Mouse (Mus musculus): ENCODE results near the gene Prkce.
A peak's percentile ranks its signal among the peaks of the same experiment; 100 is the strongest.

The Prkce gene

DNA sequence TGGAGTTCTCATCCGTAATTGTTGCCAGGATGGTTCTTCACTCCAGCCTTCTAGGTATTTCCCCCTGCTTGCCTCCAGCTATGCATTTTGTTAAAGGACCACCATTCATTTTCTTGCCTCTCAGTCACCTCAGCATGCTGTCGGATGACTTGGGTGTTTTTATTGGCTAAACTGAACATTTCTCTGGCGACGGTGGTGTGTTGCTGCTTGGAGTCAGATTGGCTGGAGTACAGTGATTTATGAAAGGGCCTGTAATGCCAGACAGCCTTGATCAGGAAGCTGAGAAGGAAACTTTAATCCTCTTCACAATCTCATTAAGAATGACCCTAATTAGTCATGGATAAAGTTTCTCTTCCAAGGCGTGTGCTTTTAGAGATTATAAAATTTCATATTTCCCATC is 342.3 kb downstream of the Prkce start:
- no peak for DNase-seq (ENCODE audit: low spot score in 2 of 2)

DNA sequence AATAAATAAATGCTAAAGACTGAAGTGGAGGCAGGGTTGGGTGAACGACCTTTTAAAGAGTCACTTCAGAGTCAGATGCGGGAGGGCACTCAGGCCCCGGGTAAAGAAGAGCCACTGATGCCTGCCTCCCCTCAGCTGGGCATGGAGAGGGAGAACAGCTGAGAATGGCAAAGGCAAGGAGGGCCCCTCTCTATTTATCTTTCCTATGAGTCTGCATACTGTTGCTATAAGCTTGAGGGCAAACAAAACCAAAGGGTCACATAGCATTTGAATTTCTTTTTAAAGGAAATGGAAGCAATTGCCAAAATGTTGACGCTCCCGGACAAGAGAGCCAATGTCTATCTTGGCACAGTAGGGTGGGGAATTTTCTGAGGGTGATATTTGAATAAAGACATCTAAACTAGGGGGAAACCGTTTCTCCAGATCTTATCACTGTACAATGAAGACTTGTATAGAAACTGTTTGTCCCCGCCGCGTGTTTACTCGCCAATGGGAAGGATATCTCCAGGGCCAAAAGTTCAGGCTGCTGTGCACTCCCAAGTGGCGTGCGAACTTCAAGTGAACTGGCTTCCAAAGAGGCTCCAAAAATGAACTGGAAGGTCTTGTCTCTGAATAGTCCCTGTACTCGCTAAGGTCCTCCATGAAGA is 347.5 kb downstream of the Prkce start:
- no peak for DNase-seq (ENCODE audit: low spot score in 2 of 2)

DNA sequence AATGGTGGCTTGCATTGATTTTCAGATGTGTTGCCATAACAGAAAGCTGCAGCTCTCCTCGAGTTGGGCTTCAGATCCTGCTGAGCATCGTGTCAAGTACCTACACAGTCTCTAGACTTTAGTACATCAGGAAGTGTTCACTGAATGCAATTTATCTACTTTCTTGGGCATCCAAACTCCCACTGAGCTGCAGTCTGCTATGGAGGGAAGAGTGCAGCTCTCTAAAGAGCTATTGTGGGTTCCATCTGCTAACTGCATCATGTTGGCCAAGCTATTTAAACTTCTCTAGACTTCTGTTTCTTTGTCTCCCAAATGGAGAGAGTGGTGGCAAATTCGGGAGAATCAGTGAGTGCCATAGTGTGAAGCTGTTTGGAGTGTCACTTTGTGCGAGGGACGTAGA is 349.0 kb downstream of the Prkce start:
- DNase-seq (ENCODE audit: low spot score in 2 of 2): no peak

DNA sequence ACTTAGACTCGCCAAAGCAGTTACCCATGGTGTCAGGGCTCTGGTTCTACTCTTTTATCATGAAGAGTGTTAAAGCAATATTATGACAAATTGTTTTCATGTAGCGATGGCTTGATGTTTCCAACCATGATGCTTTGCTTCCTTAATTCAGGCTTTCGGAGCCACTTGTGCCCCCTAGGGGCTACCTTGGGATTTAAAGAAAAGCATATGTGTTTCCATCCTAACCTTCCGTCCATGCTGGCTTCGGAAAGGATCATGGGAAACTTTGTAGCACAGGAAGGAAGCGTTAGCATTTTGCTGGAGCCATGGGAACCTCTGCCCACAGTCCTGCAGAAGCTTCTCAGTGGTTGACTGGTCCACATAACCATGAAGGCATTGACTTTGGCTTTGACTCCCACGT is 351.0 kb downstream of the Prkce start:
- DNase-seq (ENCODE audit: low spot score in 2 of 2): no peak

DNA sequence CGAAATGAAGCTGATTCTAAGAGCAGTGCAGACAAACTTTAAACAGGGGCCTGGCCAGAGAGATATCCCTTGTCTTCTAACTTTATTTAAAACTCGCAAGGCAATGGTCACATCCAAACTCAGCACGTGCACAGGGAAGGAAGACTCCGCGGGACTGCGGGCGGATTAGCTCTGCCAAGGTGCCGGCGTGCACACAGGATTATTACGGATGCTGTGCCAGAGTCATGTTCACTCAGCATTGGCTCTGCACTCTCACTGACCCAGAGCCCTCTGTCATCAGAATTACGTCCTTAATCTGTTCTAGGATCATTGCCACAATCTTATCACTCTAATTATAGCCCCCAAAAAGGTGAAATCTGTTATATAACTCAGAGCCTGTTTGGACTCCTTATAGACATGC is 353.7 kb downstream of the Prkce start:
- no peak for DNase-seq (ENCODE audit: low spot score in 2 of 2)

DNA sequence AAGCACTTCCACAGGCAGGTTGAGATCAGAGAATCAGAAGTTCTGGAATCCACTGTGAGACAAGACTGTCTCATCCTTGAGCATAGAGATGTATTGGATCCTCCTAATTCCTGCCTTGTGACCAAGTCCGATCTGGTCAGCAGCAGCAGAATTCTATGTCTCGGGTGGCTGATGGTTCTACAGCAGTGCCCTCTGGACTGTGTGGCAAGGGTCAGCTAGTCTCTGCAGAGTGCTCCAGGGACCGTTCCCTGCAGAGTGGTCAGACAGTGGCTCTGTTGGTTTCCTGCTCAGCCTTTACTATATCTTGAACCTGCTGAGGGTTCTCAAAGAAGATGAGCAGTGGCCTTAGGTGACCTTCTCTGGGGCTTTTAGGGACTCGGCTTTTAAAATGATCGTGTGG is 355.1 kb downstream of the Prkce start:
- no peak for DNase-seq (ENCODE audit: low spot score in 2 of 2)

DNA sequence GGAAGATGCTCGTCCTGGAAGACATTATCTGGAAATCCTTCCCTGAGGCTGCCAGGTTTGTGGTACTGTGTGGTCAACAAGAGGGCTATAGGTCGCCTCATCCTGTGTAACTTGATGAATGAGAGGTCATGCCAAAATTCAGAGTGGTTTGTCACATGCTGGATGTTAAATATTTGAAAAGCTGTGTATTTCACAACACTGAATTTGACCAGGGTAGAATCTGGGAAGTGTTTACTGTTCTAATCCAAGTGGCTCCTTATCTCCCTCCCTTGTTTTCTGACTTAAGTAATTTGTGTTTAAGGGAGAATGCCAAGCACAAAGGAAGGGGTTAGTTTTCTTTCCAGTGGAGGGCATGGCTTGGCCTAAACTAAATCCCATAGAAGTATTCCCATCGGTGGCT is 355.8 kb downstream of the Prkce start:
- no peak for DNase-seq (ENCODE audit: low spot score in 2 of 2)

DNA sequence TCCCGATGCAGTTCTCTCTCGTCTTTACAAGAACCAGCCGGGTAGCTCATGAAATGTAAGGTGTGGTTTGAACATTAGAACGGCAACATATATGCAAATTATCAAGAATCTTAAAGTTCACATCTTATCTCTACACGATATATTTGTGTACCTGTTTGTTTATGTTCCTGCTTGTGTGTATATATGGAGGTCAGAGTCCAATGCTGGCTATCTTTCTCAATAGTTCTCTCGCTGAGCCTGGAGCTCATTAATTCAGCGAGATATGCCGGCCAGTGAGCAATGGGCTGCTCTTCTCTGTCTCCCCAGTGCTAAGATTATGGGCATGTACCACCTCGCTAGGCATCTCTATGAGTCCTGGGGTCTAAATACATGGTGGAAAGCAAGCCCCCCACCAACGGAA is 356.3 kb downstream of the Prkce start:
- DNase-seq (ENCODE audit: low spot score in 2 of 2): no peak

DNA sequence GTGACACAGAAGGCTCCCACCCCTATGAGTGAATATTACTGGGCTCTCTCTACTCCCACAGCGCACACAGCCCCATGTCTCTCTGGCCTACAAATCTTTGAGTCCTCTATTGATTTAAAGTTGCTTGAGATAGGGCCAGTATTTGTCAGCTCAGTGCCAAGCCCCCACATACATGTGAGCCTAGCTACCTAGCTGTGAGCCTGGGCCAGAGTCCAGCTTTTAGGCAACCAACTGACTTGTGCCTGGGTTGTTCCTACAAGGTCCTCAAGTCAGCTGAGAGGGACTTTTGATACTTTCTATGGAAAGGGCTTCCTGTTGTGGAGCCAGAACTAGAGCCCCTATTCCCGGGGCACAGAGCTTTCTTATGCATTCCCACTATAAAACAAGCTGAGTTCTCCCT is 357.5 kb downstream of the Prkce start:
- DNase-seq (ENCODE audit: low spot score in 2 of 2): no peak

DNA sequence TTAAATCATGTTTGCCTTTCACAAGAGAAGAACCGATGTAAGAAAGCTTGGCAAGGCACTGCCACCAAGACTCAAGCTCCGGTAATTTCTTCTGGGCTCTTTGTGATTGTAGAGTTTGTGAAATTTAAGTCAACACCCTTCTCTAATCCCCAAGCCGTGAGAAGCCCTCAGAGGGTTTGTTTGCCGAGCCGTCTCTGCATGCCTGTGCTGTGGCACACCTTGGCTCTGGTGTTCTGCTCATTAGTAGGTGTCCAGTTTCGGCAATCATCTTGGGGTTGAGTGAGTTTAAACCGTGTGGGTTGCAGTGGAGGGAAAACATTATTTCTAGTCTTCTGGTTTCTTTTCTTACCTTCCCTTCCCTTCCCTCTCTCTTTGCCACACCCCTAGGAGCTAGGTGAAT is 358.4 kb downstream of the Prkce start:
- no peak for DNase-seq (ENCODE audit: low spot score in 2 of 2)

DNA sequence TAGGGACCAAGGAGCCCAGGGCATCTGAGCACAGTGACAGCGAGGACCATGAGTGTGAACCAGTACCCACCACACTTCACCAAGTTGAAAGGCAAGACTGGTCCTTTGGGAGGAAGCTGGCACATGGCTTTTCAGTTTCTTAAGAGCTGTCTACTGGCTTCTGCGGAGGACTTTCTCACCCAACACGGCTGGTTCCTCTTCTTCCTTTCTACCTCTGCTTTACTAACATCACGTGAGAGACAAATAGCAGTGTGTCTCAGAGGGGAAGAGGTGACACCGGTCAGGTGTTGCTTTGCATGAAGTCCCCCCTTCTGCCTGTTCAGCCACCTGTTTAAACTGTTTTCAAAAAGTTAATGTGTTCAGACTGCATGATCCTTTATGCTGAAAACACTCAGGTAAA is 359.7 kb downstream of the Prkce start:
- no peak for DNase-seq (ENCODE audit: low spot score in 2 of 2)

DNA sequence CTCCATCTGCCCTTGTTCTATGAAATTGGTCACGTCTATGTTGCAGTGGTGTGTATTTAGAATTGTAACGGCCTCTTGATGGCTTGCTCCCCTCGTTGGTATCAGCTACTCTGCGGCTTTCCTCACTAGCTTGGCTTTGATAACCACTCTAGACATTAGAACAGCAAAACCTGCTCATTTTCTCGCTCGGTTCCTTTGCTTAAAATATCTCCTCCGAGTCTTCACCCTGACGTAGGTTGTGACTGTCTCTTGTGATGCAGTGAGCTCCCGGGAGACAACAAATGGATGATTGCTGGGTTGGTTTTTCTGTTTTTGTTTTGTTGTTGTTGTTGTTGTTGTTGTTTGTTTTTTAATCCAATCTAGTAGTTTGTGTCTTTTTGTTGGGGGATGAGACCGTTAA is 361.4 kb downstream of the Prkce start:
- DNase-seq (ENCODE audit: low spot score in 2 of 2): no peak

DNA sequence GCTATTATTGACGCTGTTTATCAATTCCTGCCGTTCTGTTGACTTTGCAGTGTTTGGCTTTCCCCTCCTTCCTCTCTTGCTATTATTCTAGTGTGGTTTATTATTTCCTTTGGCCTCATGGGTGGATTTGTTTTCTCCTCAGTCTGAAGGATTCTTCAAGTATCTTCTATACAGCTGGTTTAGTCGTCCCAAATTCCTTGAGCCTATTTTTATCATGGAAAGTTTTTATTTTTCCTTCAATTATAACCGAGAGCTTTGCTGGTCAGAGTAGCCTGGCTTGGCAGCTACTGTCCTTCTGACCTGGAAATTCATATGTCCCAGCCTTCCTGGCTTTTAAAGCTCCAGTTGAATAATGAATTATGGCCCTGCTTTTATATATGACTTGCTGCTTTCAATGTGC is 361.8 kb downstream of the Prkce start:
- DNase-seq (ENCODE audit: low spot score in 2 of 2): no peak

DNA sequence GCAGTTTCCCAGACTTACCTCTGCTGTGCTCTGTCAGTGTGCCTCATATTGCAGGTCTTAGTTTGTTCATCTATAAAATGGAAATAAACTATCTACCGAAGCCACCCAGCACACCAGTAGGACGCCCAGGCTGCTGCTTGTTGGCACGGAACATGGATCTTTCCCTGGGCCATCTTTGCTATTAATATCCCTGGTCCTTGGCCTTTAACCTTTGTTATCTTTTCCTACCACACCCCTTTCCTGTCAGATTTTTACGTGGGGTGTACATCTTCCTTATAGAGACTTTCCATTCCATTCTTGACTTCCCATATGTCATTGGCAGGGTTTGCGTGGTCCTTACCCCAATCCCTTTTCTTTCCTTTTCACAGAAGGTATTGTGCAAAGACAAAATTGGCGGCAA is 363.6 kb downstream of the Prkce start:
- no peak for DNase-seq (ENCODE audit: low spot score in 2 of 2)

DNA sequence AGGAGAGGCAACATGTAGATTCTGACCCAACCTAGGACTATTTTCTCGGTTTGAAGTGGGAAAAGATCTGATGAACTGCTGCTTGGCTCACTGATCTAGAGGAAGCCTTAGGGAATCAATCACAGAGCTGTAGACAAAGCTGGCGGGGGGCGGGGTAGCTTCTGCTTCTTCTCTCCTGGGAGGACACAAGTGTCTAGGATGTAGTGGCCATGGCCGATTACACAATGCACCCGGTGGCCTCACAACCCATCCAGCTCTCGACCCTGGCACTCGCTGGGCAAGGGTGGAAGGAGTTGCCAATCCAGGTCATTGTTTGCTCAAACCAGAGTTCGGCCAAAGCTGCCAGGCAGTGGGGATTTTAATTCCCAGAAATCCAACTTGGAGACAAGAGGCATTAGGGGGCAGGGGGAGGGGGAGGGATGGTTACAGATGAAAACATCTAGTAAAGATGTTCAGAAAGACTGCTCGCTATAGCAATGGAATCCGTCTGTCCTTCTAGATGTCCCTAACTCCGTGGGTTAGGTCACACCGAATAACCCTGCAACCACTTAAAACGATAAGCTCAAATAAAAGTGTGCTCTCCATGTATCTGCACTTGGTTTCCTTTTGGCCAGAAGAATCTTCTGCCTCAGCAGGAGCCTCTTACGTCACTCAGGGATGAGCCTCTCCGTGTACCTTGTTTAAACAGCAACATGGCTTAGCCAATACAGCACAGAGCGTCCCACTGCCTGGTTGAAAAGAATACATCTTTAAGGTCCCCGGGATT is 365.4 kb downstream of the Prkce start:
- peak in 1 of 2 experiments; percentile 20 for DNase-seq (ENCODE audit: low spot score in 2 of 2)

DNA sequence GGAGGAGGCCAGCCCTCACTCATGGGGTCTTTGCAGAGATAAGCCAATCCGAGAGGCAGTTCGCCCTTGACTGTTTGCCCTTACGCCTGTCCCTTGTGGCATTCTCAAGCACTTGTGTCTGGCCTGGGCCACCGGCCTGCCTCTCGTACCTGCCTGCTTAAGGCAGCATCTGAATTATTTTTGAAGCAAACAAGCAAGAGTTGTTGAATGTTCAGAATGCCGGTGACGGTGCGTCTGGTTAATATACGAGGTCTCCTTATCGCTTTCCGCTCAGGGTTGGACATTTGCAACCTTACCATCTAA is 365.9 kb downstream of the Prkce start:
- DNase-seq (ENCODE audit: low spot score in 2 of 2): no peak

DNA sequence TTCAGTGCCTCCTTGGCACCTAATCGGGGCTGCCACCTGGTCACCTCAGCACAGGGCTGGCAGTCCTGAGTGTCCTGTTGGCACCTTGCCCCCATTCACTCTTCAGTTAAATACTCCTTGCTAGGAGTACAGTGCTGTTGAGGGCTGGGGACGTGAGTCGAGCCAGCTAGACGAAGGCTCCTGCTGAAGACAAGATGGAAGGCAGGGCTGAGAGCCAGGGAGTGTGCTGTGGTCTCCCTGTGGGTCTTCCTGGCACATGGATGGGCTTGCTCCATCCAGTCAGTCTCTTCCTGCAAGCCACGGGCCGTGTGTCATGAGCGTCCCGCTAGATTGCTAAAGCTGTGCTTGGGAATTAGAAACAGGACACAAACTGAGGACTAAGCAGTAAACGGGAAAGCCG is 367.5 kb downstream of the Prkce start:
- no peak for DNase-seq (ENCODE audit: low spot score in 2 of 2)

DNA sequence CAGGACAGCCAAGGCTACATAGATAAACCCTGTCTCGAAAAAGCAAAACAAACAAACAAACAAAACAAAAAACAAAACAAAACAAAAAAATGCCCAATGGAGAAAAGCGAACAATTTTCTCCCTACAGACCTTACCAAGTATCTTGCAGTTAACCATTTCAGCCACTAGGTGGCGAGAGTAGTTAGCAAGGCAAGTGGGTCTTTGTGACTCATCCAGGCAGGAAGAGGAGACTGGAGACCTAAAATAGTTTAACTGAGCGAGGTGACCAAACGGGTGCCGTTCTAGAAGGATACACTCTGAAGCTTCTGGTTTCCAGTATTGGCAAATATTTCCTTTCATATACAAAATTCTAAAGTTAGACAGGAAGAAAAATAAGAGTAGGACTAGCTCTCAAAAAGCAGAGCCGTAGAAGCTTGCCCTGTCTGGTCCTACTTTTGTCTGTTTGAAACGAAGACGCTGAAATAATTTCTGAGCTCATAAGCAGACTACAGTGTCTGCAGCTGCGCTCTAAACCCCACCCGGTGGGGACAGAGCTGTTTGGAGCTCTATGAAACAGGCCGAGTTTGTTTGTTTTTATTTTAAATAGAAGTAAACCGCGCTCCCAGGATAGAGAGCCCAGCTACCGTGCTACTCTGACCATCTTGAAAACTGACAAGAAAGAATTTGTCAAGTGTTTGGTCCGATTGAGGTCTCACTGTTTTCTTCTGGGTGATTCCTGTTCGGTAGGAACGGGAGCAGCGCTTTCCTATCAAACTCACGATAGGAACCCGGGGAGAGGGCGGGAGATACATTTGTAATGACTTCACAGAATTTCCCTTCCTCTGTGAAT is 368.5 kb downstream of the Prkce start:
- DNase-seq (ENCODE audit: low spot score in 2 of 2): peak; percentile 62 to 64

DNA sequence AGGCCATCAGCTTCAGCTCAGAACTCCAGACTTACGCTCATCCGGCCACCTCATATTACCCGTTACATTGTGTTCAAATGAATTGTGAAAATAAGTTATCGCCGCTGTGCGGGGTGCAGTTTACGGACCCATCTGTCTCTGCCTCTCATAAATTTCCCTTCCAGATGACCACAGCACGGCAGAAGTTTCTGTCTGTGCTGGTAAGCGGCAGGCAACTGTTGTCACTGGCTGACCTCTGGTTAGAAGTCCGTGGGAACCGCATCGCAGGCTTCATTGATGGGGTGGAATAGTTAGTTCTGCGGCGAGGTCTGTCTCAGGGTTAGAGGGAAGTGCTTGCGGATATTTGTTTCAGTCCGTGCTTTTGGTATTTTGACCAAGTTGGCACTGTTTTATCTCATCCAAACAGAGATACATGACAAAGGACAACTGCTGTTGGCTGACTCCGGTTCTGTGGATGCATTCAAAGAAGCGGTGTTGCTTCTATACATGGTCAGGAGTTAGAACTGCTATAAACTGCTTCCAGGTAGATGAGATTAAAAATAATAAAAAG is 372.4 kb downstream of the Prkce start:
- no peak for DNase-seq (ENCODE audit: low spot score in 2 of 2)

DNA sequence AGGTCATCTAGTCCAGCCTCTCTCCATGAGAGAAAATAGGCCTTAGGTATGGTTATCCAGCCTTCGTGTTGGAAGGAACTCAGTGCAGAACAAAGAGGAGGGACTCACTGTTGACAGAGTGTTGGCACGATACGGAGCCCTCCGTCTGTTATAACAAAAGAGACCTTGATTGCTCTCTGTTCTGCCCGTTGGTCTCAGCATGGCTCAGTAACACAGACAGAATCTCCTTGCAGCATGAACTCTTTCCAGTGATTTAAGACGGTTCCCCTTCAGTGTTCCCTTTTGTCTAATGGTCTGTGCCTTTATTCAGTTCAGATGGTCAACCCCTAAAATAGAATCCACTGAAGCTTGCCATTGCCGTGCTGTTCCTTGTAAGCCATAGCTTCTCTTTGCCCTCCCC is 378.9 kb downstream of the Prkce start:
- DNase-seq (ENCODE audit: low spot score in 2 of 2): no peak

DNA sequence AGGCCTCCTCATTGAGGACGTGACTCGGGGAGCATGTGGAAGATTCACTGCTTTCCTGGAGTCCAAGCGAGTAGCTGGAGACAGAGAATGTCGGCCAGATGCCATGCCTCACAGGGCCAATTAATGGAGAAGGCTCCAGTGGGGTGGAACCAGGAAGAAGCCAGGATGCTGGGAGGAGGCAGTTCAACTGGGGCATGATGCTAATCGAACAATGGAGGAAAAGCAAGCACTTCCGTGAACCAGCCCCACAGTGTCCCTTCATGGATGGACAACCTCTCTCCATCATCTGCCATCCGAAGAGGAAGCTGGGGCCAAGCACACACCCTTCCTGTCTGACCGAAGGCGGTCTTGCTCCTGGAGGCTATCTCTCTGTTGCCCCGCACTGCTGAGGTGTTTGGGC is 381.5 kb downstream of the Prkce start:
- no peak for DNase-seq (ENCODE audit: low spot score in 2 of 2)

DNA sequence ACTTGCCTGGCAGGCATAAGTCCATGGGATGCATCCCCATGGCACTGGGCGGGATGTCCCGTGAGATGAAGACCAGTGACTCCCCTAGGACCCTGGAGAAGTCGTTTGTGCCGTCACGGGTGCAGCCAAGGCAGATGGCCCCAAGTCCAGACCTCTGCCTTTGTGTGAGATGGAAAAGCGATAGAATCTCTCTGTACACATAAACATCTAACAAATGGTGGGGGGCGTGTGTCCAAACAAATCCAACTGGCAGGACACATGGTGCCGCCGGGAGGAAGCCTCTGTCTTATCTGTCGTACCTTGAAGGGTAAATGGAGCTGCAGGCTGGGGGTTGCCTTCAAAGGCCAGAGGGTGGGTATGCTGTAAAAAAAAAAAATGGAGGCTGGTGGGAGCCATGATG is 384.0 kb downstream of the Prkce start:
- DNase-seq (ENCODE audit: low spot score in 2 of 2): no peak

DNA sequence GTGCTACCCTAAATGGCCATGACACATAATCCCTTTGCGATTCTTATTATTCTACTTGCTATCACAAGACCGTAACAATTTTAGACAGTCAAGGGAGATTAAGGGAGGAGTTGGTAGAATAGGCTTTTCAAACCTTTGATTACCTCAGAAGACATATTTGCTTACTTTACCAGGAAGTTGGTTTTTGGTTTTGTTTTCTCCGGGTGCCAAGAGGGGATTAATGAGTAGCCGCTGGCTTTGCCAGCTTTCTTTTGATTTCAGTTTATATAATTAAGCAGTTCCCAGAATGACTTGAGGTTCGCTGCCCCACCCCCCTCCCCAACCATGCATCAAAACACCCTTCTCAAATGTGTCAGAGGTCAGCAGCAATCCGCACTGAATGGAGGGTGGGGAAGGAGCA is 384.4 kb downstream of the Prkce start:
- DNase-seq (ENCODE audit: low spot score in 2 of 2): no peak
